Mouse (Mus musculus) small intestine, adult 2 months (tissue): ENCODE results near the gene Snf8. TPM values are rescaled to one million over a fixed set of nuclear protein-coding genes. Genes with fewer than 3 reads are reported as not detected.
A peak's percentile ranks its signal among the peaks of the same experiment; 100 is the strongest.

Source experiments
- H3K27ac ChIP-seq: fragments of 200-500 bp; 2 replicates; pipeline ENCODE4 v1.5.1; 2012; ENCODE audit warnings: low read depth, low read length, control low read depth, inconsistent platforms; ENCODE audit not compliant: insufficient read depth
- H3K27me3 ChIP-seq: fragments of 200-500 bp; 2 replicates; pipeline ENCODE4 v1.6.1; 2012; ENCODE audit warnings: mild to moderate bottlenecking, moderate library complexity, low read length, inconsistent platforms; ENCODE audit not compliant: control insufficient read depth, insufficient read depth
- H3K36me3 ChIP-seq: fragments of 200-500 bp; 2 replicates; pipeline ENCODE4 v1.6.1; 2012; ENCODE audit warnings: mild to moderate bottlenecking, low read length, control low read depth, inconsistent platforms; ENCODE audit not compliant: control insufficient read depth, insufficient read depth
- H3K4me1 ChIP-seq: fragments of 200-500 bp; 2 replicates; pipeline ENCODE4 v1.6.1; 2012; ENCODE audit warnings: low read length, inconsistent platforms, mixed read lengths; ENCODE audit not compliant: control insufficient read depth, insufficient read depth, insufficient read length
- H3K4me3 ChIP-seq: fragments of 200-500 bp; 2 replicates; pipeline ENCODE4 v1.5.1; 2012; ENCODE audit warnings: low read depth, mild to moderate bottlenecking, control low read depth, inconsistent platforms, low read length, moderate library complexity
- CTCF ChIP-seq: fragments of 200-500 bp; IDR thresholded peaks from 2 replicates; pipeline ENCODE4 v1.5.1; 2012; ENCODE audit warnings: low read depth, mild to moderate bottlenecking, control low read depth, inconsistent platforms, low read length, moderate library complexity, mixed read lengths; ENCODE audit not compliant: insufficient replicate concordance, insufficient read length; ENCODE audit errors: extremely low read depth
- POLR2A ChIP-seq: fragments of 200-500 bp; IDR thresholded peaks from 2 replicates; pipeline ENCODE4 v1.6.1; 2012; ENCODE audit warnings: low read depth, mild to moderate bottlenecking, control low read depth, inconsistent platforms, low read length, moderate library complexity
- WGBS: fragments of 180-500 bp; shearing (Covaris S2); methylation state at CpG from one replicate; pipeline ENCODE4 v1.1.7; 2018; 5-methylcytosine and 5-hydroxymethylcytosine counted together
- polyA plus RNA-seq: library from polyadenylated mRNA; depleted of rRNA; stranded (reverse); fragments of >200 nt; gene quantifications from 2 replicates; pipeline ENCODE4 v1.2.3, GENCODE M21; 2012

Snf8 gene
- polyA plus RNA-seq, 1 experiment, result 30.8 TPM

DNA sequence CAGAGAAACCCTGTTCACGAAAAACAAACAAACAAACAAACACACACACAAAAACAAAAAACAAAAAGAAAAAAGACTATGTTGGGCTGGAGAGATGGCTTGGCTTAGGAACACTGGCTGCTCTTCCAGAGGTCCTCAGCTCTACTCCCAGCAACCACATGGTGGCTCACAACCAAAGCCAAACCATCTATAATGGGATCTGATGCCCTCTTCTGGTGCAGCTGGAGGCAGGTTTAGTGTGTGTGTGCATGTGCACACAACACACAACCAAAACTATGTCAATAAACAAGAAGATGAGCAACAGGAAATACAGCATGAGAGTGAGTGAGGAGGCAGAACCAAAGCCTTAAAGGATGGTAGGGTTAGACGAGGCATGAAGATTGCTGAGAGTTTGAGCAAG is 3.0 kb upstream of the Snf8 start:
- 86% methylated on average over 2 of the region's 2 CpGs for WGBS
- no peak for TF ChIP-seq POLR2A
- no peak for TF ChIP-seq CTCF
- H3K27ac ChIP-seq, result peak overlapping the region; percentile 93; the same call in 1 of the 2 replicates
- peaks cover 10% of the 10 kb centered on the region; the same call in 1 of the 2 replicates for H3K4me1 ChIP-seq
- no peaks in the 10 kb centered on the region for H3K36me3 ChIP-seq
- no peak overlapping the region for H3K4me3 ChIP-seq
- no peaks in the 10 kb centered on the region for H3K27me3 ChIP-seq

DNA sequence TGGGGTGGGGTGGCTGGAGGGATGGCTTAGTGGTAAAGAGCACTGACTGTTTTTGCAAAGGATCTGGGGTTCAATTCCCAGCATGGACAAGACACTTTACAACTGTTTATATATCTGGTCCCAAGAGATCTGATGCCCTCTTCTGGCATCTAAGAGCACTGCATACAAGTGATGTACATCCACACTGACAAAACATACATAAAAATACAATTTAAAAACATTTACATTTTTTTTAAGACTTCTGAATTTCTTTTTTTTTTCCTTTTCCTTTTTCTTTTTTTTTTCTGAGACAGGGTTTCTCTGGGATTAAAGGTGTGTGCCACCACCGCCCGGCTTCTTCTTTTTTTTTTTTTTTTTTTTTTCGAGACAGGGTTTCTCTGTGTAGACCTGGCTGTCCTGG is 1.4 kb upstream of the Snf8 start:
- H3K4me3 ChIP-seq, result no peak overlapping the region
- TF ChIP-seq CTCF (no peak), POLR2A (no peak)
- H3K27me3 ChIP-seq, result no peaks in the 10 kb centered on the region
- H3K27ac ChIP-seq, result no peak overlapping the region
- H3K36me3 ChIP-seq, result peaks cover 5% of the 10 kb centered on the region; the same call in 1 of the 2 replicates
- H3K4me1 ChIP-seq, result peaks cover 10% of the 10 kb centered on the region; the same call in 1 of the 2 replicates
- 94% methylated on average over 3 of the region's 3 CpGs for WGBS

DNA sequence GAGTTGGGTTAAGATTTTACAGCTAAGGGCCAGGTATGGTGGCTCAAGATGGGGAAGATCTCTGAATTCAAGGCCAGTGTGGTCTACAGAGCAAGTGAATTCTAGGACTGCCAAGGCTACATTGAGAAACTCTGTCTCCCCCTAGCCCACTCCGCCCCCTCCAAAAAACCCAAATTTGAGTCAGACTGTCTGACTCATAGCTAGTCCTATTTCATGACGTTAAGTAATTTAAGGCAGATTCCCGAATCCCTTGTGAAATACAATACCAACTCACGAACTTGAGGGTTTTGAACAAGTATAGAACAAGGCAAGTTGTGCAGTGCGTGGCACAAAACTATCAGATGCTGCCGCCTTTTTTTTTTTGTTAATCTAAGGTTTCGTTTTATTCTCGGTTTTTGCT is 569 bp upstream of the Snf8 start:
- peak overlapping the region; percentile 54; the same call in 1 of the 2 replicates for H3K27ac ChIP-seq
- no peaks in the 10 kb centered on the region for H3K27me3 ChIP-seq
- 37% methylated on average over 8 of the region's 8 CpGs for WGBS
- peak overlapping the region; percentile 70; the same call in 1 of the 2 replicates for H3K4me3 ChIP-seq
- peaks cover 7% of the 10 kb centered on the region; the same call in 1 of the 2 replicates for H3K36me3 ChIP-seq
- TF ChIP-seq POLR2A (no peak), CTCF (no peak)
- peaks cover 10% of the 10 kb centered on the region; the same call in 1 of the 2 replicates for H3K4me1 ChIP-seq

DNA sequence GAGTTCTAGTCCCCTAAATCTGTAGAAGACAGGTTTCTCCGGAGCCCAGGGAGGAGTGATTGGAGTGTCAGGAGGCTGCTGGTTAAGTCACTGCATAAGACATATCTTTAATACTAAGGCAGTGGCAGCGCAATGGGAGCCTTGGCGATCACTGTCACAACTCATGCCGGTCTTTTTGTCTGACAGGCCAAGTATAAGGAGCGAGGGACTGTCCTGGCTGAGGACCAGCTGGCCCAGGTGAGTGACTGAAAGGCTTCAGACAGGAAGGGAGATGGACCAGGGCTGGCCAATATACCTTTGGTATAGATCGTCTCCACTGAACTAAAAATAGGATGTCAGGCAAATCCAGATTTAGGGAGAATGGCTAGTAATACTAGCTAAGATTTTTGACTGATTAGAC is 448 bp downstream of the Snf8 start:
- WGBS, result 5% methylated on average over 6 of the region's 6 CpGs
- Histone ChIP-seq H3K27me3 (no peaks in the 10 kb centered on the region), H3K27ac (no peak overlapping the region), H3K36me3 (peaks cover 10% of the 10 kb centered on the region), H3K4me3 (peak overlapping the region; percentile 70), H3K4me1 (peaks cover 10% of the 10 kb centered on the region; the same call in 1 of the 2 replicates)
- TF ChIP-seq CTCF (no peak), POLR2A (no peak)

DNA sequence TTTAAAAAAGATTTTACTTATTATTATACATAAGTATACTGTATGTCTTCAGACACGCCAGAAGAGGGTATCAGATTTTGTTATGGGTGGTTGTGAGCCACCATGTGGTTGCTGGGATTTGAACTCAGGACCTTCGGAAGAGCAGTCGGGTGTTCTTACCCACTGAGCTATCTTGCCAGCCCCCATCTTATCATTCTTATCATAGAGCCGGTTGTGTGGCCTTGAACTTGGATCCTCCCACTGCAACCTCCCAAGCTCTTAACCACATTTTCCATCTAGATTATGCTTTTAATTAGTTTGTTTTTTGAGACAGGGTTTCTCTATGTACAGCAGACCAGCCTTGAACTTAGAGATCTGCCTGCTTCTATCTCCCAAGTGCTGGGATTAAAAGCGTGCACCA is 2.8 kb downstream of the Snf8 start:
- peaks cover 26% of the 10 kb centered on the region for H3K36me3 ChIP-seq
- H3K4me3 ChIP-seq, result no peak overlapping the region
- 65% methylated on average over 5 of the region's 5 CpGs for WGBS
- no peak overlapping the region for H3K27ac ChIP-seq
- no peaks in the 10 kb centered on the region for H3K27me3 ChIP-seq
- TF ChIP-seq POLR2A, result no peak
- no peak for TF ChIP-seq CTCF
- H3K4me1 ChIP-seq, result peaks cover 3% of the 10 kb centered on the region; the same call in 1 of the 2 replicates

DNA sequence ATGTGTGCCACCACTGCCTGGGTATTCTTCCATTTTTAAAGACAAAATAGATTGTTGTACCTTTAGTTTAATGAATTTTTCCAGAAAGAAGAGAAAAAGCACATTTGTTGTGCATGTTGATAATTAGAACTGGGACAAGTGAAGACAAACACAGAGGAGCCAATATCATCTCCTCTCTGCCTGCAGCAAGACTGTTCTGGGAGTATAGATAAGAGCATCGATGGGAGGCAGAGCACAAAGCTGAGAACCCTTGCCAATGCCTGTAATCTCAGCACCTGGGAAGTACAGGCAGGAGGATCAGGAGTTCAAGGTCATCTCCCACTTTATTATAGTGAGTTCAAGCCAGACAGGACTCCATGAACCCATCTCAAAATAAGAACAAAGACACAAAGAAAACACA is 3.9 kb downstream of the Snf8 start:
- no peaks in the 10 kb centered on the region for H3K27me3 ChIP-seq
- H3K27ac ChIP-seq, result no peak overlapping the region
- 18% methylated on average over 1 of the region's 1 CpGs for WGBS
- TF ChIP-seq CTCF (no peak), POLR2A (no peak)
- H3K4me1 ChIP-seq, result peaks cover 3% of the 10 kb centered on the region; the same call in 1 of the 2 replicates
- no peak overlapping the region for H3K4me3 ChIP-seq
- peaks cover 35% of the 10 kb centered on the region for H3K36me3 ChIP-seq

DNA sequence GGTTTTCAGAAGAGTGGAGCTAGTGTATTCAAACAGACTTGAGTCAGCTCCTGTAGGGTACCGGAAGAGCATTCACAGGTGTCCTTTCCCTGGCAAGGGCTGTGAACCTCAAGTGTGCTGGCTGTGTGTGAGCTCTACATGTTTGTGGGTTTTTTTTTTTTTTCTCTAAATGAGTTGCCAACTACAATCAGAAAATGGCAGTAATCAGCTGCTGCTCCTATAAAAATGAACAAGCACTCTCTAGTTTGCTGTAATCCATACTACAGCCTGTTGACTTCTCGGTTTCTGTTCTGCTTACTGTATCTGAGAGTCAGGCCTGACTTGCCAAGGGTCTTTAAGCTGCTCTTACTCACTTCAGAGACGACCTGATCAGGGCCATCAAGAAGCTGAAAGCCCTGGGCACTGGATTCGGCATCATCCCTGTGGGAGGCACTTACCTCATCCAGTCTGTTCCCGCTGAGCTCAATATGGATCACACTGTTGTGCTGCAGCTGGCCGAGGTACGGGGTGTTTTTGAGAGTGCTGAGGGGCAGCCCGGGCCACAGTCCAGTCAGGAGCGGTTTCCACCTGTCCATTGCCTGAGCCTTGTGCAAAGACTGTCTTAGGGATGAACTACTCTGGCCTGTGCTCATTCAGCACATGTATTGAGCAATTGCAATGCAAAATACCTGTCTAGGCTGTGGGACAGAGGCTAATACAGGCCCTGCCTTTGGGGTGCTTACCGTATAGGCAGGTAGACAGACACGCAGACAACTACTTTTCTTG is 10.3 kb downstream of the Snf8 start:
- Histone ChIP-seq H3K4me3 (no peak overlapping the region), H3K36me3 (peaks cover 69% of the 10 kb centered on the region), H3K27ac (no peak overlapping the region), H3K27me3 (no peaks in the 10 kb centered on the region), H3K4me1 (no peaks in the 10 kb centered on the region)
- 88% methylated on average over 11 of the region's 11 CpGs for WGBS
- TF ChIP-seq POLR2A, result no peak
- no peak for TF ChIP-seq CTCF
